Mouse (Mus musculus) lung, adult 18-20 months (tissue): ENCODE results near the gene Myo1e.

Experiments used
- DNase-seq, 2 experiments: peaks; one replicate each; pipeline ENCODE4 v3.0.0; 2022; ENCODE audit warnings: mixed read lengths in 2 of 2

Gene Myo1e

GRCm38 (mm10) chr9:70223142-70223541, 16.0 kb downstream of the Myo1e start:
- no peak for DNase-seq

- DNase-seq, result no peak
Measured at GRCm38 (mm10) chr9:70224046-70224445, 16.9 kb downstream of the Myo1e start.

GRCm38 (mm10) chr9:70226359-70226758, 19.2 kb downstream of the Myo1e start:
- no peak for DNase-seq

- DNase-seq, result peak; percentile 82 to 85
Measured at GRCm38 (mm10) chr9:70229823-70230222, 22.7 kb downstream of the Myo1e start.

GRCm38 (mm10) chr9:70232044-70233010, 25.2 kb downstream of the Myo1e start:
- no peak for DNase-seq

GRCm38 (mm10) chr9:70237136-70237535, 30.0 kb downstream of the Myo1e start:
- DNase-seq, result no peak

- DNase-seq, result no peak
Measured at GRCm38 (mm10) chr9:70237561-70237960, 30.4 kb downstream of the Myo1e start.

GRCm38 (mm10) chr9:70238391-70238790, 31.2 kb downstream of the Myo1e start:
- DNase-seq, result no peak

- DNase-seq, result no peak
Measured at GRCm38 (mm10) chr9:70239229-70239628, 32.1 kb downstream of the Myo1e start.

- no peak for DNase-seq
Measured at GRCm38 (mm10) chr9:70240703-70241410, 33.7 kb downstream of the Myo1e start.

GRCm38 (mm10) chr9:70241411-70241961, 34.3 kb downstream of the Myo1e start:
- DNase-seq, result peak; percentile 72 to 80

- DNase-seq, result peak in 1 of 2 experiments; percentile 63
Measured at GRCm38 (mm10) chr9:70242112-70242862, 35.1 kb downstream of the Myo1e start.

GRCm38 (mm10) chr9:70243241-70243640, 36.1 kb downstream of the Myo1e start:
- peak; percentile 50 for DNase-seq

GRCm38 (mm10) chr9:70243708-70244107, 36.6 kb downstream of the Myo1e start:
- no peak for DNase-seq

GRCm38 (mm10) chr9:70244115-70244514, 37.0 kb downstream of the Myo1e start:
- DNase-seq, result no peak

GRCm38 (mm10) chr9:70245040-70245439, 37.9 kb downstream of the Myo1e start:
- DNase-seq, result no peak

GRCm38 (mm10) chr9:70246427-70246826, 39.3 kb downstream of the Myo1e start:
- DNase-seq, result no peak

- DNase-seq, result no peak
Measured at GRCm38 (mm10) chr9:70248046-70248445, 40.9 kb downstream of the Myo1e start.

- no peak for DNase-seq
Measured at GRCm38 (mm10) chr9:70248826-70249225, 41.7 kb downstream of the Myo1e start.

- peak; percentile 89 to 90 for DNase-seq
Measured at GRCm38 (mm10) chr9:70249881-70250681, 42.9 kb downstream of the Myo1e start.

GRCm38 (mm10) chr9:70251441-70251985, 44.4 kb downstream of the Myo1e start:
- no peak for DNase-seq
